Mouse (Mus musculus) stomach, postnatal 0 days (tissue): Measurements from ENCODE around the gene Tmem232. TPM values are rescaled to one million over a fixed set of nuclear protein-coding genes. Genes with fewer than 3 reads are reported as not detected.

Experiments used
- ATAC-seq: fragments of 200-750 bp; cut with Nextera tagmentation; 2 replicates; pipeline ENCODE4 v1.8.0; 2017; ENCODE audit not compliant: low FRiP score, low TSS enrichment
- DNase-seq: peaks from one replicate; pipeline ENCODE4 v3.0.0-alpha.2; 2016; ENCODE audit warnings: low spot score
- H3K27ac ChIP-seq: fragments of 300-500 bp; sonication (generic); replicated peaks from 2 replicates; pipeline ENCODE4 v1.5.1; 2014; ENCODE audit warnings: mild to moderate bottlenecking, control low read depth
- H3K27me3 ChIP-seq: fragments of 300-500 bp; sonication (generic); 2 replicates; pipeline ENCODE4 v1.6.1; 2014; ENCODE audit warnings: low read length; ENCODE audit not compliant: control insufficient read depth, insufficient read depth
- H3K36me3 ChIP-seq: fragments of 300-500 bp; sonication (generic); 2 replicates; pipeline ENCODE4 v1.6.1; 2014; ENCODE audit warnings: low read length, mixed read lengths; ENCODE audit not compliant: control insufficient read depth, insufficient read depth
- H3K4me1 ChIP-seq: fragments of 300-500 bp; sonication (generic); replicated peaks from 2 replicates; pipeline ENCODE4 v1.6.1; 2014; ENCODE audit warnings: antibody characterized with exemption; ENCODE audit not compliant: control insufficient read depth, insufficient read depth
- H3K4me2 ChIP-seq: fragments of 300-500 bp; sonication (generic); replicated peaks from 2 replicates; pipeline ENCODE4 v1.6.1; 2014; ENCODE audit warnings: low read depth, mild to moderate bottlenecking, control low read depth, moderate library complexity
- H3K4me3 ChIP-seq: fragments of 300-500 bp; sonication (generic); 2 replicates; pipeline ENCODE4 v1.5.1; 2014; ENCODE audit warnings: low read depth, low read length, control low read depth
- H3K9ac ChIP-seq: fragments of 300-500 bp; sonication (generic); 2 replicates; pipeline ENCODE4 v1.6.1; 2014; ENCODE audit warnings: mild to moderate bottlenecking, low read length, control low read depth, mixed read lengths
- H3K9me3 ChIP-seq: fragments of 300-500 bp; sonication (generic); 2 replicates; pipeline ENCODE4 v1.6.1; 2016; ENCODE audit warnings: low read length; ENCODE audit not compliant: control insufficient read depth
- CTCF ChIP-seq: IDR thresholded peaks from 2 replicates; pipeline ENCODE4 v1.5.1; 2016; ENCODE audit warnings: antibody characterized with exemption, low read depth, mild to moderate bottlenecking, moderate library complexity
- EP300 ChIP-seq: optimal IDR thresholded peaks from 2 replicates; pipeline ENCODE3; 2016; ENCODE audit warnings: antibody characterized with exemption
- WGBS: fragments of 180-500 bp; shearing (Covaris S2); extraction: QIAGEN DNeasy Blood & Tissue Kit; methylation state at CpG from one replicate; pipeline ENCODE4 v1.1.7; 2014; 5-methylcytosine and 5-hydroxymethylcytosine counted together
- polyA plus RNA-seq: library from polyadenylated mRNA; unstranded; fragments of >200 nt; fragmentation: Nextera tagmentation; extraction: Ambion mirVana; gene quantifications from 2 replicates; pipeline ENCODE4 v1.2.1, GENCODE M21; 2015

Gene Tmem232
- polyA plus RNA-seq, 1 experiment from 2014 or later = not detected

- H3K4me3 ChIP-seq = no peak overlapping the region
- no peaks in the 10 kb centered on the region for H3K4me1 ChIP-seq
- no peak overlapping the region for H3K27ac ChIP-seq
- H3K4me2 ChIP-seq = no peak overlapping the region
- no peak for ATAC-seq
- no peaks in the 10 kb centered on the region for H3K27me3 ChIP-seq
- DNase-seq = no peak
- TF ChIP-seq EP300 (no peak), CTCF (peak; percentile 68)
- 51% methylated on average over 5 of the region's 5 CpGs for WGBS
- H3K9me3 ChIP-seq = no peaks in the 10 kb centered on the region
- H3K36me3 ChIP-seq = no peaks in the 10 kb centered on the region
- no peak overlapping the region for H3K9ac ChIP-seq
Observed at GRCm38 (mm10) chr17:65559273-65559672, 18.7 kb upstream of the Tmem232 start.

DNA sequence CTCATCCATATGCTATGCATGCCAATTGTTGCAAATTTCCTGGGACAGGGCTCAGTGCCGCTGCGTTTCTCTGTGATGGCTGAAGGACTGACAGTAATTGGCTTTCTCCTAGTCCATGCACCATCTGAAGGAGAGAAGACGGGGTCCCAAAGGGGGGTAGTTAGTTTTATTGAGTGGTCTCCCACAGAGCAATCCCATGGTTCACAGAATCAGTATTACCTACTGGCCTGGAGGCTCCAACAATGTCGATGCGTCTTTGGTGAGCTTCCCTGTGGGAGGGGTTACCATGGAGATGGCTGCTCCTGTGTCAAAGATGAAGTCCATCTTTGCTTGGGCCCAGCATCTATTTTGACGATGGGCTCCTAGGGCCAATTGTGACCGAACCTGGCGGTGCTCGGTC, 18.2 kb upstream of the Tmem232 start:
- no peak overlapping the region for H3K4me2 ChIP-seq
- ATAC-seq (no peak), DNase-seq (no peak)
- H3K27ac ChIP-seq = no peak overlapping the region
- no peak overlapping the region for H3K9ac ChIP-seq
- no peaks in the 10 kb centered on the region for H3K4me1 ChIP-seq
- H3K9me3 ChIP-seq = no peaks in the 10 kb centered on the region
- TF ChIP-seq EP300 = no peak
- TF ChIP-seq CTCF = no peak
- no peaks in the 10 kb centered on the region for H3K27me3 ChIP-seq
- no peaks in the 10 kb centered on the region for H3K36me3 ChIP-seq
- no peak overlapping the region for H3K4me3 ChIP-seq
- WGBS = 70% methylated on average over 9 of the region's 9 CpGs

GRCm38 (mm10) chr17:65558217-65558616, 17.6 kb upstream of the Tmem232 start:
- TF ChIP-seq EP300 (no peak), CTCF (peak; percentile 79)
- WGBS = 42% methylated on average over 9 of the region's 9 CpGs
- H3K36me3 ChIP-seq = no peaks in the 10 kb centered on the region
- DNase-seq = peak; percentile 69
- H3K9me3 ChIP-seq = no peaks in the 10 kb centered on the region
- no peaks in the 10 kb centered on the region for H3K27me3 ChIP-seq
- H3K27ac ChIP-seq = no peak overlapping the region
- H3K4me3 ChIP-seq = no peak overlapping the region
- H3K4me1 ChIP-seq = no peaks in the 10 kb centered on the region
- no peak; the same call in none of the 2 replicates for ATAC-seq
- no peak overlapping the region for H3K4me2 ChIP-seq
- H3K9ac ChIP-seq = no peak overlapping the region

DNA sequence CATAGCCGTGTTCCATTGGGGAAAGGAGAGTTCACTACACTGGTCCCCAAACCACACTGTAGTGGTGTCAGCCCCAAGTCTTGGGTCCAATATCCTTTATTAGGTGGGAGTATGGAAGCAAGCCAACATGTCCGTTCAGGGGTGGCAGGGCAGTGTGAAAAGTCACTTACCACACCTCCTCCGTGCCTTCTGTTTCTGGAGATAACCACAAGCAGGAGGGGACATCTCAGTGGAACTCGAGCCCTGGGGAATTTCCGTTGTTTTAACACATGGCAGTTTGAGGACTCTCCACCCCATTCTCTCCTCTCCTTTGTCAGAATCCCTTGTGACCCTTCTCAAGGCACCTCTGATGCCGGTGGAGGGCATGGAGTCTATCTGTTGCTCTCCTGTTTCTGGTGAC, 16.6 kb upstream of the Tmem232 start:
- ATAC-seq (no peak), DNase-seq (no peak)
- no peak overlapping the region for H3K4me2 ChIP-seq
- no peaks in the 10 kb centered on the region for H3K9me3 ChIP-seq
- no peaks in the 10 kb centered on the region for H3K27me3 ChIP-seq
- no peak for TF ChIP-seq CTCF
- TF ChIP-seq EP300 = no peak
- no peak overlapping the region for H3K4me3 ChIP-seq
- no peak overlapping the region for H3K27ac ChIP-seq
- no peak overlapping the region for H3K9ac ChIP-seq
- 60% methylated on average over 6 of the region's 6 CpGs for WGBS
- H3K4me1 ChIP-seq = no peaks in the 10 kb centered on the region
- H3K36me3 ChIP-seq = no peaks in the 10 kb centered on the region

GRCm38 (mm10) chr17:65556798-65557197, 16.2 kb upstream of the Tmem232 start:
- no peak for DNase-seq
- Histone ChIP-seq H3K9ac (no peak overlapping the region), H3K4me3 (no peak overlapping the region), H3K9me3 (no peaks in the 10 kb centered on the region), H3K27me3 (no peaks in the 10 kb centered on the region), H3K36me3 (no peaks in the 10 kb centered on the region), H3K27ac (no peak overlapping the region), H3K4me2 (no peak overlapping the region), H3K4me1 (no peaks in the 10 kb centered on the region)
- no peak for ATAC-seq
- TF ChIP-seq CTCF = no peak
- TF ChIP-seq EP300 = no peak
- WGBS = 48% methylated on average over 10 of the region's 10 CpGs

GRCm38 (mm10) chr17:65552426-65552997, 11.9 kb upstream of the Tmem232 start:
- Histone ChIP-seq H3K4me3 (no peak overlapping the region), H3K27ac (no peak overlapping the region), H3K27me3 (no peaks in the 10 kb centered on the region), H3K9me3 (no peaks in the 10 kb centered on the region), H3K4me2 (no peak overlapping the region), H3K36me3 (no peaks in the 10 kb centered on the region), H3K9ac (no peak overlapping the region), H3K4me1 (no peaks in the 10 kb centered on the region)
- 55% methylated on average over 12 of the region's 12 CpGs for WGBS
- TF ChIP-seq EP300 (no peak), CTCF (peak; percentile 22; the same call in 1 of the 2 replicates)
- DNase-seq = no peak
- ATAC-seq = no peak
